Mouse (Mus musculus): Measurements from ENCODE around the gene Ptx4. TPM values are rescaled to one million over a fixed set of nuclear protein-coding genes. Genes with fewer than 3 reads are reported as not detected.

Ptx4 gene
- polyA plus RNA-seq (2011; ENCODE audit: insufficient read depth, insufficient read length, low read depth, missing spikeins), result not detected in 2 replicates

GRCm38 (mm10) chr17:25120406-25120805, at the start of gene Ptx4:
Ptx4 (plus strand) TSS chr17:25120760.
- no peak within 1 kb of the TSS for H3K4me3 ChIP-seq (ENCODE audit: low read depth, low read length)
- no peak within 1 kb of the TSS for H3K27ac ChIP-seq (ENCODE audit: insufficient read depth, low read length)
- no peaks in the 10 kb centered on the region for H3K27me3 ChIP-seq (ENCODE audit: control insufficient read depth, insufficient read depth, low read length, poor library complexity, severe bottlenecking)
- no peak for TF ChIP-seq EP300 (IDR thresholded peaks at IDR 0.05; ENCODE audit: insufficient read depth, low read depth, low read length)
- TF ChIP-seq POLR2A (IDR thresholded peaks at IDR 0.05; ENCODE audit: insufficient read depth, low read length), result no peak
- no peak for TF ChIP-seq CTCF (IDR thresholded peaks at IDR 0.05; ENCODE audit: low read depth, low read length)
- no peak within 1 kb of the TSS for H3K9ac ChIP-seq (ENCODE audit: low read depth, poor library complexity, severe bottlenecking)
- no peaks in the 10 kb centered on the region for H3K36me3 ChIP-seq (ENCODE audit: control insufficient read depth, insufficient read depth, low read length, poor library complexity, severe bottlenecking)
- no peaks in the 10 kb centered on the region for H3K4me1 ChIP-seq (ENCODE audit: control insufficient read depth, insufficient read depth, low read length)
- no peaks in the 10 kb centered on the region for H3K9me3 ChIP-seq (replicated peaks; ENCODE audit: control insufficient read depth, insufficient read depth, low read length, poor library complexity, severe bottlenecking)

GRCm38 (mm10) chr17:25076906-25077305, 43.7 kb upstream of the Ptx4 start:
- H3K27ac ChIP-seq (ENCODE audit: insufficient read depth, low read length), result no peak overlapping the region
- H3K4me1 ChIP-seq (ENCODE audit: control insufficient read depth, insufficient read depth, low read length), result no peaks in the 10 kb centered on the region
- H3K4me3 ChIP-seq (ENCODE audit: low read depth, low read length), result no peak overlapping the region
- no peak for TF ChIP-seq POLR2A (IDR thresholded peaks at IDR 0.05; ENCODE audit: insufficient read depth, low read length)
- TF ChIP-seq CTCF (IDR thresholded peaks at IDR 0.05; ENCODE audit: low read depth, low read length), result no peak
- no peak for TF ChIP-seq EP300 (IDR thresholded peaks at IDR 0.05; ENCODE audit: insufficient read depth, low read depth, low read length)
- no peaks in the 10 kb centered on the region for H3K27me3 ChIP-seq (ENCODE audit: control insufficient read depth, insufficient read depth, low read length, poor library complexity, severe bottlenecking)
- no peaks in the 10 kb centered on the region for H3K36me3 ChIP-seq (ENCODE audit: control insufficient read depth, insufficient read depth, low read length, poor library complexity, severe bottlenecking)
- H3K9ac ChIP-seq (ENCODE audit: low read depth, poor library complexity, severe bottlenecking), result no peak overlapping the region
- H3K9me3 ChIP-seq (replicated peaks; ENCODE audit: control insufficient read depth, insufficient read depth, low read length, poor library complexity, severe bottlenecking), result no peaks in the 10 kb centered on the region

GRCm38 (mm10) chr17:25077771-25078372, 42.7 kb upstream of the Ptx4 start:
- Histone ChIP-seq H3K27me3 (ENCODE audit: control insufficient read depth, insufficient read depth, low read length, poor library complexity, severe bottlenecking) (no peaks in the 10 kb centered on the region), H3K9ac (ENCODE audit: low read depth, poor library complexity, severe bottlenecking) (no peak overlapping the region), H3K4me1 (ENCODE audit: control insufficient read depth, insufficient read depth, low read length) (no peaks in the 10 kb centered on the region), H3K9me3 (replicated peaks; ENCODE audit: control insufficient read depth, insufficient read depth, low read length, poor library complexity, severe bottlenecking) (no peaks in the 10 kb centered on the region), H3K36me3 (ENCODE audit: control insufficient read depth, insufficient read depth, low read length, poor library complexity, severe bottlenecking) (no peaks in the 10 kb centered on the region), H3K4me3 (ENCODE audit: low read depth, low read length) (no peak overlapping the region), H3K27ac (ENCODE audit: insufficient read depth, low read length) (no peak overlapping the region)
- TF ChIP-seq CTCF (IDR thresholded peaks at IDR 0.05; ENCODE audit: low read depth, low read length), result no peak
- TF ChIP-seq EP300 (IDR thresholded peaks at IDR 0.05; ENCODE audit: insufficient read depth, low read depth, low read length), result no peak
- TF ChIP-seq POLR2A (IDR thresholded peaks at IDR 0.05; ENCODE audit: insufficient read depth, low read length), result no peak

GRCm38 (mm10) chr17:25080210-25080609, 40.4 kb upstream of the Ptx4 start:
- Histone ChIP-seq H3K4me1 (ENCODE audit: control insufficient read depth, insufficient read depth, low read length) (no peaks in the 10 kb centered on the region), H3K9me3 (replicated peaks; ENCODE audit: control insufficient read depth, insufficient read depth, low read length, poor library complexity, severe bottlenecking) (no peaks in the 10 kb centered on the region), H3K36me3 (ENCODE audit: control insufficient read depth, insufficient read depth, low read length, poor library complexity, severe bottlenecking) (no peaks in the 10 kb centered on the region), H3K27ac (ENCODE audit: insufficient read depth, low read length) (no peak overlapping the region), H3K27me3 (ENCODE audit: control insufficient read depth, insufficient read depth, low read length, poor library complexity, severe bottlenecking) (no peaks in the 10 kb centered on the region), H3K4me3 (ENCODE audit: low read depth, low read length) (no peak overlapping the region), H3K9ac (ENCODE audit: low read depth, poor library complexity, severe bottlenecking) (no peak overlapping the region)
- TF ChIP-seq POLR2A (IDR thresholded peaks at IDR 0.05; ENCODE audit: insufficient read depth, low read length) (no peak), EP300 (IDR thresholded peaks at IDR 0.05; ENCODE audit: insufficient read depth, low read depth, low read length) (no peak), CTCF (IDR thresholded peaks at IDR 0.05; ENCODE audit: low read depth, low read length) (no peak)

- Histone ChIP-seq H3K4me1 (ENCODE audit: control insufficient read depth, insufficient read depth, low read length) (no peaks in the 10 kb centered on the region), H3K27ac (ENCODE audit: insufficient read depth, low read length) (no peak overlapping the region), H3K9ac (ENCODE audit: low read depth, poor library complexity, severe bottlenecking) (no peak overlapping the region), H3K4me3 (ENCODE audit: low read depth, low read length) (no peak overlapping the region), H3K36me3 (ENCODE audit: control insufficient read depth, insufficient read depth, low read length, poor library complexity, severe bottlenecking) (no peaks in the 10 kb centered on the region), H3K9me3 (replicated peaks; ENCODE audit: control insufficient read depth, insufficient read depth, low read length, poor library complexity, severe bottlenecking) (no peaks in the 10 kb centered on the region), H3K27me3 (ENCODE audit: control insufficient read depth, insufficient read depth, low read length, poor library complexity, severe bottlenecking) (no peaks in the 10 kb centered on the region)
- TF ChIP-seq CTCF (IDR thresholded peaks at IDR 0.05; ENCODE audit: low read depth, low read length), result no peak
- TF ChIP-seq POLR2A (IDR thresholded peaks at IDR 0.05; ENCODE audit: insufficient read depth, low read length), result no peak
- no peak for TF ChIP-seq EP300 (IDR thresholded peaks at IDR 0.05; ENCODE audit: insufficient read depth, low read depth, low read length)
Observed at GRCm38 (mm10) chr17:25080960-25081381, 39.6 kb upstream of the Ptx4 start.

GRCm38 (mm10) chr17:25082081-25082847, 38.3 kb upstream of the Ptx4 start:
- Histone ChIP-seq H3K9ac (ENCODE audit: low read depth, poor library complexity, severe bottlenecking) (no peak overlapping the region), H3K36me3 (ENCODE audit: control insufficient read depth, insufficient read depth, low read length, poor library complexity, severe bottlenecking) (no peaks in the 10 kb centered on the region), H3K4me3 (ENCODE audit: low read depth, low read length) (no peak overlapping the region), H3K4me1 (ENCODE audit: control insufficient read depth, insufficient read depth, low read length) (no peaks in the 10 kb centered on the region), H3K9me3 (replicated peaks; ENCODE audit: control insufficient read depth, insufficient read depth, low read length, poor library complexity, severe bottlenecking) (no peaks in the 10 kb centered on the region), H3K27me3 (ENCODE audit: control insufficient read depth, insufficient read depth, low read length, poor library complexity, severe bottlenecking) (no peaks in the 10 kb centered on the region), H3K27ac (ENCODE audit: insufficient read depth, low read length) (no peak overlapping the region)
- TF ChIP-seq POLR2A (IDR thresholded peaks at IDR 0.05; ENCODE audit: insufficient read depth, low read length) (no peak), CTCF (IDR thresholded peaks at IDR 0.05; ENCODE audit: low read depth, low read length) (no peak), EP300 (IDR thresholded peaks at IDR 0.05; ENCODE audit: insufficient read depth, low read depth, low read length) (no peak)

Data from ES-Bruce4 (cell line).